Mouse (Mus musculus): ENCODE measurements around the gene Sult1a1.

DNA sequence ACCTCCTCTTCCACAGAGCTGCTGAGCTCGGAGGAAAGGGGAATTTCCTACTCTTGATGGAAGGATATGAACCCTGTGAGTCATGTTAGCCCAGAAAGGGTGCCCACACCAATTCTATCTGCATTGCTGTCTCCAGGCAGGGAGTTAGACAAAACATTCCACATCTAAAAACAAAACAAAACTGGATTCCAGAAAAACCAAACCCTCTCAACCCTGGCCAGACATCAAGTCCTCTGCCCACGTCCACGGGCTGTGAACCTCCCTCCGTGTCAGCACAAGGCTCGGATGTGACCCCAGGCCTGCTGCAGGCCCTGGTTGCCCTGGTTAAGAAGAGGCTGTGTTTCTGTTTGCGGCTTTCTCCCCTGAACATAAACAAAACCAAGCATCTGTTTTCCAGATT lies 48.1 kb downstream of the Sult1a1 start:
- TF ChIP-seq CTCF (IDR thresholded peaks at IDR 0.05; ENCODE audit: borderline replicate concordance, insufficient read depth, low read length), result no peak
- TF ChIP-seq POLR2A (IDR thresholded peaks at IDR 0.05; ENCODE audit: low read depth, low read length), result no peak
